Mouse (Mus musculus) neural tube, embryonic 15.5 days (tissue): ENCODE results near the gene Rora. TPM values are rescaled to one million over a fixed set of nuclear protein-coding genes. Genes with fewer than 3 reads are reported as not detected.
A peak's percentile ranks its signal among the peaks of the same experiment; 100 is the strongest.

Source experiments
- ATAC-seq: fragments of 200-750 bp; cut with Nextera tagmentation; 2 replicates; pipeline ENCODE4 v1.8.0; 2017; ENCODE audit warnings: mild to moderate bottlenecking, moderate TSS enrichment, moderate library complexity; ENCODE audit not compliant: low FRiP score
- H3K27ac ChIP-seq: fragments of 300-500 bp; sonication (generic); replicated peaks from 2 replicates; pipeline ENCODE4 v1.5.1; 2015; ENCODE audit warnings: mild to moderate bottlenecking, inconsistent platforms
- H3K27me3 ChIP-seq: fragments of 300-500 bp; sonication (generic); replicated peaks from 2 replicates; pipeline ENCODE4 v1.6.1; 2015; ENCODE audit warnings: inconsistent platforms
- H3K36me3 ChIP-seq: fragments of 300-500 bp; sonication (generic); 2 replicates; pipeline ENCODE4 v1.6.1; 2015; ENCODE audit warnings: inconsistent platforms
- H3K4me1 ChIP-seq: fragments of 300-500 bp; sonication (generic); 2 replicates; pipeline ENCODE4 v1.6.1; 2015; ENCODE audit warnings: inconsistent platforms
- H3K4me2 ChIP-seq: fragments of 300-500 bp; sonication (generic); 2 replicates; pipeline ENCODE4 v1.6.1; 2015; ENCODE audit warnings: inconsistent platforms, mild to moderate bottlenecking, moderate library complexity
- H3K4me3 ChIP-seq: fragments of 300-500 bp; sonication (generic); replicated peaks from 2 replicates; pipeline ENCODE4 v1.5.1; 2015; ENCODE audit warnings: mild to moderate bottlenecking, inconsistent platforms
- H3K9ac ChIP-seq: fragments of 300-500 bp; sonication (generic); replicated peaks from 2 replicates; pipeline ENCODE4 v1.6.1; 2015; ENCODE audit warnings: mild to moderate bottlenecking, inconsistent platforms
- H3K9me3 ChIP-seq: fragments of 300-500 bp; sonication (generic); replicated peaks from 2 replicates; pipeline ENCODE4 v1.6.1; 2016; ENCODE audit warnings: inconsistent platforms
- WGBS: fragments of 180-500 bp; shearing (Covaris S2); methylation state at CpG from one replicate; pipeline ENCODE4 v1.1.7; 2015; ENCODE audit warnings: mixed read lengths; 5-methylcytosine and 5-hydroxymethylcytosine counted together
- polyA plus RNA-seq: library from polyadenylated mRNA; unstranded; fragments of >200 nt; fragmentation: Nextera tagmentation; extraction: Ambion mirVana; gene quantifications from 2 replicates; pipeline ENCODE4 v1.2.1, GENCODE M21; 2015

Rora gene
- polyA plus RNA-seq, 1 experiment from 2014 or later: 17.3 TPM

GRCm38 (mm10) chr9:69307974-69308373 is 654.4 kb downstream of the Rora start:
- no peak overlapping the region for H3K4me2 ChIP-seq
- ATAC-seq: no peak
- H3K36me3 ChIP-seq: no peaks in the 10 kb centered on the region
- H3K4me3 ChIP-seq: no peak overlapping the region
- H3K27ac ChIP-seq: no peak overlapping the region
- H3K4me1 ChIP-seq: peaks cover 20% of the 10 kb centered on the region
- H3K9me3 ChIP-seq: no peaks in the 10 kb centered on the region
- no peak overlapping the region for H3K9ac ChIP-seq
- WGBS: 91% methylated on average over 11 of the region's 11 CpGs
- H3K27me3 ChIP-seq: no peaks in the 10 kb centered on the region

GRCm38 (mm10) chr9:69310524-69310923 is 656.9 kb downstream of the Rora start:
- Histone ChIP-seq H3K4me3 (no peak overlapping the region), H3K4me1 (peaks cover 18% of the 10 kb centered on the region), H3K9me3 (no peaks in the 10 kb centered on the region), H3K27me3 (no peaks in the 10 kb centered on the region), H3K4me2 (no peak overlapping the region), H3K9ac (no peak overlapping the region), H3K36me3 (no peaks in the 10 kb centered on the region), H3K27ac (no peak overlapping the region; the same call in 1 of the 2 replicates)
- ATAC-seq: no peak
- WGBS: 48% methylated on average over 12 of the region's 12 CpGs

- Histone ChIP-seq H3K4me3 (no peak overlapping the region), H3K36me3 (no peaks in the 10 kb centered on the region), H3K4me1 (peaks cover 11% of the 10 kb centered on the region; the same call in 1 of the 2 replicates), H3K9ac (no peak overlapping the region), H3K9me3 (no peaks in the 10 kb centered on the region), H3K4me2 (no peak overlapping the region), H3K27ac (no peak overlapping the region), H3K27me3 (no peaks in the 10 kb centered on the region)
- no peak for ATAC-seq
- WGBS: 85% methylated on average over 3 of the region's 3 CpGs
Observed at GRCm38 (mm10) chr9:69313297-69313696, 659.7 kb downstream of the Rora start.

- Histone ChIP-seq H3K9me3 (no peaks in the 10 kb centered on the region), H3K9ac (no peak overlapping the region), H3K4me1 (peaks cover 11% of the 10 kb centered on the region; the same call in 1 of the 2 replicates), H3K4me3 (no peak overlapping the region), H3K4me2 (no peak overlapping the region), H3K36me3 (no peaks in the 10 kb centered on the region), H3K27me3 (no peaks in the 10 kb centered on the region), H3K27ac (no peak overlapping the region)
- WGBS: 83% methylated on average over 9 of the region's 9 CpGs
- ATAC-seq: no peak
Observed at GRCm38 (mm10) chr9:69314451-69315210, 661.0 kb downstream of the Rora start.

GRCm38 (mm10) chr9:69317527-69318115 is 664.0 kb downstream of the Rora start:
- no peak for ATAC-seq
- no peaks in the 10 kb centered on the region for H3K27me3 ChIP-seq
- 63% methylated on average over 3 of the region's 3 CpGs for WGBS

GRCm38 (mm10) chr9:69319434-69319833 is 665.8 kb downstream of the Rora start:
- WGBS: 91% methylated on average over 6 of the region's 6 CpGs
- Histone ChIP-seq H3K4me1 (peaks cover 12% of the 10 kb centered on the region; the same call in 1 of the 2 replicates), H3K36me3 (no peaks in the 10 kb centered on the region), H3K4me3 (no peak overlapping the region), H3K4me2 (no peak overlapping the region), H3K27ac (no peak overlapping the region), H3K9ac (no peak overlapping the region), H3K9me3 (no peaks in the 10 kb centered on the region), H3K27me3 (no peaks in the 10 kb centered on the region)
- ATAC-seq: no peak

More at GRCm38 (mm10) chr9:69317527-69318115, 664.0 kb downstream of the Rora start:
- no peak overlapping the region for H3K9ac ChIP-seq
- no peak overlapping the region for H3K27ac ChIP-seq
- H3K9me3 ChIP-seq: no peaks in the 10 kb centered on the region
- H3K4me2 ChIP-seq: no peak overlapping the region
- no peaks in the 10 kb centered on the region for H3K36me3 ChIP-seq
- 0 out of 2 replicates have a peak, but pooled peaks cover 5% of the 10 kb centered on the region for H3K4me1 ChIP-seq
- no peak overlapping the region for H3K4me3 ChIP-seq

- Histone ChIP-seq H3K9ac (no peak overlapping the region), H3K9me3 (no peaks in the 10 kb centered on the region), H3K4me1 (peaks cover 10% of the 10 kb centered on the region; the same call in 1 of the 2 replicates), H3K4me2 (no peak overlapping the region), H3K27me3 (no peaks in the 10 kb centered on the region), H3K27ac (no peak overlapping the region), H3K36me3 (no peaks in the 10 kb centered on the region), H3K4me3 (no peak overlapping the region)
- ATAC-seq: no peak
- WGBS: 78% methylated on average over 10 of the region's 10 CpGs
Observed at GRCm38 (mm10) chr9:69319913-69320634, 666.5 kb downstream of the Rora start.

GRCm38 (mm10) chr9:69320635-69321027 is 667.0 kb downstream of the Rora start:
- peaks cover 10% of the 10 kb centered on the region; the same call in 1 of the 2 replicates for H3K4me1 ChIP-seq
- WGBS: 40% methylated on average over 3 of the region's 3 CpGs
- no peaks in the 10 kb centered on the region for H3K27me3 ChIP-seq
- no peaks in the 10 kb centered on the region for H3K36me3 ChIP-seq
- no peak overlapping the region for H3K4me2 ChIP-seq
- no peak for ATAC-seq
- no peak overlapping the region for H3K9ac ChIP-seq
- no peak overlapping the region for H3K4me3 ChIP-seq
- no peaks in the 10 kb centered on the region for H3K9me3 ChIP-seq
- no peak overlapping the region for H3K27ac ChIP-seq

GRCm38 (mm10) chr9:69321956-69322355 is 668.4 kb downstream of the Rora start:
- Histone ChIP-seq H3K27me3 (no peaks in the 10 kb centered on the region), H3K9me3 (no peaks in the 10 kb centered on the region), H3K4me2 (no peak overlapping the region), H3K27ac (no peak overlapping the region), H3K36me3 (no peaks in the 10 kb centered on the region), H3K9ac (no peak overlapping the region), H3K4me1 (peaks cover 10% of the 10 kb centered on the region), H3K4me3 (no peak overlapping the region)
- no peak for ATAC-seq
- WGBS: 98% methylated on average over 1 of the region's 1 CpGs

GRCm38 (mm10) chr9:69323831-69324230 is 670.2 kb downstream of the Rora start:
- Histone ChIP-seq H3K4me1 (peaks cover 10% of the 10 kb centered on the region), H3K27ac (peak overlapping the region; percentile 61), H3K9ac (no peak overlapping the region), H3K9me3 (no peaks in the 10 kb centered on the region), H3K4me2 (no peak overlapping the region), H3K36me3 (no peaks in the 10 kb centered on the region), H3K27me3 (no peaks in the 10 kb centered on the region), H3K4me3 (no peak overlapping the region)
- WGBS: 49% methylated on average over 8 of the region's 8 CpGs
- ATAC-seq: no peak

- ATAC-seq: no peak
- 38% methylated on average over 9 of the region's 9 CpGs for WGBS
Observed at GRCm38 (mm10) chr9:69327077-69327476, 673.5 kb downstream of the Rora start.

More at GRCm38 (mm10) chr9:69327077-69327476, 673.5 kb downstream of the Rora start:
- no peak overlapping the region for H3K9ac ChIP-seq
- no peaks in the 10 kb centered on the region for H3K9me3 ChIP-seq
- H3K27me3 ChIP-seq: no peaks in the 10 kb centered on the region
- H3K27ac ChIP-seq: no peak overlapping the region
- peaks cover 7% of the 10 kb centered on the region for H3K4me1 ChIP-seq
- no peak overlapping the region for H3K4me3 ChIP-seq
- no peaks in the 10 kb centered on the region for H3K36me3 ChIP-seq
- H3K4me2 ChIP-seq: no peak overlapping the region
